Mouse (Mus musculus): ENCODE measurements around the gene Myo5c.

GRCm38 (mm10) chr9:75312008-75312407 lies 80.2 kb downstream of the Myo5c start:
- no peak for TF ChIP-seq POLR2A (IDR thresholded peaks at IDR 0.05; ENCODE audit: low read depth, low read length)
- TF ChIP-seq E2F4 (IDR thresholded peaks at IDR 0.05; ENCODE audit: insufficient replicate concordance, low read depth, low read length) = no peak
- no peak for TF ChIP-seq ZKSCAN1 (IDR thresholded peaks at IDR 0.05; ENCODE audit: borderline replicate concordance, low read depth, low read length)
- TF ChIP-seq MAX (IDR thresholded peaks at IDR 0.05; ENCODE audit: low read length) = no peak
- TF ChIP-seq JUND (conservative IDR thresholded peaks at IDR 0.05; ENCODE audit: low read depth, low read length) = no peak
- no peak for TF ChIP-seq CHD2 (IDR thresholded peaks at IDR 0.05; ENCODE audit: low read length)
- TF ChIP-seq GABPA (IDR thresholded peaks at IDR 0.05; ENCODE audit: insufficient replicate concordance, low read depth, low read length) = no peak
- no peak for TF ChIP-seq MEF2A (IDR thresholded peaks at IDR 0.05; ENCODE audit: borderline replicate concordance, low read depth, low read length)
- no peak for TF ChIP-seq ZMIZ1 (IDR thresholded peaks at IDR 0.05; ENCODE audit: low read depth, low read length)
- TF ChIP-seq SMC3 (IDR thresholded peaks at IDR 0.05; ENCODE audit: low read depth, low read length) = peak; percentile 64
- TF ChIP-seq RCOR1 (conservative IDR thresholded peaks at IDR 0.05; ENCODE audit: low read depth, low read length) = no peak
- no peak for TF ChIP-seq ELF1 (IDR thresholded peaks at IDR 0.05; ENCODE audit: low read depth, low read length)
- TF ChIP-seq CTCF (conservative IDR thresholded peaks at IDR 0.05 in 1 of 2, IDR thresholded peaks at IDR 0.05 in 1 of 2; ENCODE audit: low read depth in 2 of 2, low read length in 2 of 2) = peak; percentile 82 to 95

Measured in CH12.LX (cell line).